Mouse (Mus musculus): ENCODE data around the gene Sqor. TPM values are rescaled to one million over a fixed set of nuclear protein-coding genes. Genes with fewer than 3 reads are reported as not detected.

The Sqor gene
- total and polyA plus RNA-seq, 2 experiments from 2014 or later = 2.8 to 3.6 TPM

- no peaks in the 10 kb centered on the region for H3K4me1 ChIP-seq (ENCODE audit: insufficient read depth, low read length)
- H3K36me3 ChIP-seq (ENCODE audit: insufficient read depth, low read length) = no peaks in the 10 kb centered on the region
- no peaks in the 10 kb centered on the region for H3K27me3 ChIP-seq (ENCODE audit: insufficient read depth, low read length)
- no peak overlapping the region for H3K9ac ChIP-seq (replicated peaks; ENCODE audit: low read length, poor library complexity, severe bottlenecking)
- ATAC-seq (ENCODE audit: low FRiP score) = no peak
- H3K9me3 ChIP-seq (ENCODE audit: low read length) = no peaks in the 10 kb centered on the region
- TF ChIP-seq CTCF (IDR thresholded peaks at IDR 0.05) = no peak
- H3K4me2 ChIP-seq (ENCODE audit: low read depth, low read length, poor library complexity, severe bottlenecking) = no peak overlapping the region
- H3K4me3 ChIP-seq (ENCODE audit: low read depth, low read length) = no peak overlapping the region
- DNase-seq (ENCODE audit: low spot score) = no peak
- H3K27ac ChIP-seq (ENCODE audit: low read depth, low read length) = no peak overlapping the region
- 87% methylated on average over 2 of the region's 2 CpGs for WGBS
Measured at GRCm38 (mm10) chr2:122816986-122817385, 51.9 kb downstream of the Sqor start.

GRCm38 (mm10) chr2:122821246-122821645, 56.2 kb downstream of the Sqor start:
- DNase-seq (ENCODE audit: low spot score) (no peak), ATAC-seq (ENCODE audit: low FRiP score) (no peak)
- WGBS = 68% methylated on average over 2 of the region's 2 CpGs
- Histone ChIP-seq H3K9me3 (ENCODE audit: low read length) (no peaks in the 10 kb centered on the region), H3K9ac (replicated peaks; ENCODE audit: low read length, poor library complexity, severe bottlenecking) (no peak overlapping the region), H3K36me3 (ENCODE audit: insufficient read depth, low read length) (no peaks in the 10 kb centered on the region), H3K27ac (ENCODE audit: low read depth, low read length) (no peak overlapping the region), H3K27me3 (ENCODE audit: insufficient read depth, low read length) (no peaks in the 10 kb centered on the region), H3K4me2 (ENCODE audit: low read depth, low read length, poor library complexity, severe bottlenecking) (no peak overlapping the region), H3K4me1 (ENCODE audit: insufficient read depth, low read length) (no peaks in the 10 kb centered on the region; the same call in 1 of the 2 replicates), H3K4me3 (ENCODE audit: low read depth, low read length) (no peak overlapping the region)
- TF ChIP-seq CTCF (IDR thresholded peaks at IDR 0.05) = no peak

GRCm38 (mm10) chr2:122825406-122826236, 60.6 kb downstream of the Sqor start:
- peak overlapping the region; percentile 32; the same call in 1 of the 2 replicates for H3K4me2 ChIP-seq (ENCODE audit: low read depth, low read length, poor library complexity, severe bottlenecking)
- no peaks in the 10 kb centered on the region; the same call in 1 of the 2 replicates for H3K4me1 ChIP-seq (ENCODE audit: insufficient read depth, low read length)
- 30% methylated on average over 19 of the region's 19 CpGs for WGBS
- TF ChIP-seq CTCF (IDR thresholded peaks at IDR 0.05) = peak; percentile 96
- DNase-seq (ENCODE audit: low spot score) (peak; percentile 88), ATAC-seq (ENCODE audit: low FRiP score) (peak; percentile 63)
- 0 out of 2 replicates have a peak overlapping the region, but pooled peaks have one; percentile 43 for H3K27ac ChIP-seq (ENCODE audit: low read depth, low read length)
- no peaks in the 10 kb centered on the region for H3K36me3 ChIP-seq (ENCODE audit: insufficient read depth, low read length)
- H3K9me3 ChIP-seq (ENCODE audit: low read length) = no peaks in the 10 kb centered on the region
- H3K4me3 ChIP-seq (ENCODE audit: low read depth, low read length) = no peak overlapping the region
- H3K27me3 ChIP-seq (ENCODE audit: insufficient read depth, low read length) = no peaks in the 10 kb centered on the region
- H3K9ac ChIP-seq (replicated peaks; ENCODE audit: low read length, poor library complexity, severe bottlenecking) = no peak overlapping the region; the same call in 1 of the 2 replicates

- WGBS = 39% methylated on average over 3 of the region's 3 CpGs
- H3K9me3 ChIP-seq (ENCODE audit: low read length) = no peaks in the 10 kb centered on the region
- no peak overlapping the region for H3K4me2 ChIP-seq (ENCODE audit: low read depth, low read length, poor library complexity, severe bottlenecking)
- H3K27me3 ChIP-seq (ENCODE audit: insufficient read depth, low read length) = no peaks in the 10 kb centered on the region
- DNase-seq (ENCODE audit: low spot score) (peak; percentile 81), ATAC-seq (ENCODE audit: low FRiP score) (no peak)
- peak; percentile 72 for TF ChIP-seq CTCF (IDR thresholded peaks at IDR 0.05)
- H3K36me3 ChIP-seq (ENCODE audit: insufficient read depth, low read length) = no peaks in the 10 kb centered on the region
- no peak overlapping the region for H3K27ac ChIP-seq (ENCODE audit: low read depth, low read length)
- no peak overlapping the region for H3K4me3 ChIP-seq (ENCODE audit: low read depth, low read length)
- no peaks in the 10 kb centered on the region; the same call in 1 of the 2 replicates for H3K4me1 ChIP-seq (ENCODE audit: insufficient read depth, low read length)
- H3K9ac ChIP-seq (replicated peaks; ENCODE audit: low read length, poor library complexity, severe bottlenecking) = no peak overlapping the region
Measured at GRCm38 (mm10) chr2:122826302-122826701, 61.3 kb downstream of the Sqor start.

- TF ChIP-seq CTCF (IDR thresholded peaks at IDR 0.05) = no peak
- H3K27me3 ChIP-seq (ENCODE audit: insufficient read depth, low read length) = no peaks in the 10 kb centered on the region
- H3K4me2 ChIP-seq (ENCODE audit: low read depth, low read length, poor library complexity, severe bottlenecking) = no peak overlapping the region
- H3K4me1 ChIP-seq (ENCODE audit: insufficient read depth, low read length) = no peaks in the 10 kb centered on the region
- H3K9me3 ChIP-seq (ENCODE audit: low read length) = no peaks in the 10 kb centered on the region
- H3K27ac ChIP-seq (ENCODE audit: low read depth, low read length) = no peak overlapping the region
- H3K4me3 ChIP-seq (ENCODE audit: low read depth, low read length) = no peak overlapping the region
- no peaks in the 10 kb centered on the region for H3K36me3 ChIP-seq (ENCODE audit: insufficient read depth, low read length)
- 39% methylated on average over 4 of the region's 4 CpGs for WGBS
- no peak overlapping the region for H3K9ac ChIP-seq (replicated peaks; ENCODE audit: low read length, poor library complexity, severe bottlenecking)
- ATAC-seq (ENCODE audit: low FRiP score) (no peak), DNase-seq (ENCODE audit: low spot score) (no peak)
Measured at GRCm38 (mm10) chr2:122854636-122855035, 89.6 kb downstream of the Sqor start.

GRCm38 (mm10) chr2:122855354-122855753, 90.3 kb downstream of the Sqor start:
- Histone ChIP-seq H3K36me3 (ENCODE audit: insufficient read depth, low read length) (no peaks in the 10 kb centered on the region), H3K27ac (ENCODE audit: low read depth, low read length) (no peak overlapping the region), H3K4me3 (ENCODE audit: low read depth, low read length) (no peak overlapping the region), H3K4me2 (ENCODE audit: low read depth, low read length, poor library complexity, severe bottlenecking) (no peak overlapping the region), H3K9me3 (ENCODE audit: low read length) (no peaks in the 10 kb centered on the region), H3K9ac (replicated peaks; ENCODE audit: low read length, poor library complexity, severe bottlenecking) (no peak overlapping the region), H3K27me3 (ENCODE audit: insufficient read depth, low read length) (no peaks in the 10 kb centered on the region), H3K4me1 (ENCODE audit: insufficient read depth, low read length) (no peaks in the 10 kb centered on the region)
- WGBS = 61% methylated on average over 3 of the region's 3 CpGs
- ATAC-seq (ENCODE audit: low FRiP score) = no peak
- TF ChIP-seq CTCF (IDR thresholded peaks at IDR 0.05) = no peak
- no peak for DNase-seq (ENCODE audit: low spot score)

Other genes with a start within 250 kb of the Sqor start
- gene Gatm, start 153.9 kb upstream of the Sqor start, total RNA-seq (2014; rRNA removed) = 44.9 and 55.5 TPM in 2 replicates
- gene Gatm, start 153.9 kb upstream of the Sqor start, polyA plus RNA-seq (2015; fragmentation: Nextera tagmentation; extraction: Ambion mirVana) = 68.4 and 72.1 TPM in 2 replicates
- 1.0 TPM in 1 of 2 replicates, not detected in the other for gene AA467197, start 128.3 kb upstream of the Sqor start, total RNA-seq (2014; rRNA removed)
- gene AA467197, start 128.3 kb upstream of the Sqor start, polyA plus RNA-seq (2015; fragmentation: Nextera tagmentation; extraction: Ambion mirVana) = 0.47 and 1.0 TPM in 2 replicates
- 31.6 and 38.6 TPM in 2 replicates for gene Slc30a4, start 62.6 kb upstream of the Sqor start, total RNA-seq (2014; rRNA removed)
- 5.3 and 6.1 TPM in 2 replicates for gene Slc30a4, start 62.6 kb upstream of the Sqor start, polyA plus RNA-seq (2015; fragmentation: Nextera tagmentation; extraction: Ambion mirVana)
- gene Bloc1s6, start 26.7 kb upstream of the Sqor start, total RNA-seq (2014; rRNA removed) = 76.7 and 108 TPM in 2 replicates
- 115 and 124 TPM in 2 replicates for gene Bloc1s6, start 26.7 kb upstream of the Sqor start, polyA plus RNA-seq (2015; fragmentation: Nextera tagmentation; extraction: Ambion mirVana)